Mouse (Mus musculus) lung, adult 2 months (tissue): ENCODE measurements around the gene Pgp.

Experiments
- CTCF ChIP-seq: fragments of 200-500 bp; IDR thresholded peaks from 2 replicates; pipeline ENCODE4 v1.5.1; 2011; ENCODE audit warnings: mild to moderate bottlenecking, low read length, control low read depth; ENCODE audit not compliant: insufficient read depth
- POLR2A ChIP-seq: fragments of 200-500 bp; IDR thresholded peaks from 2 replicates; pipeline ENCODE4 v1.6.1; 2011; ENCODE audit warnings: low read depth, mild to moderate bottlenecking, control low read depth, low read length, borderline replicate concordance; ENCODE audit errors: extremely low read depth

GRCm38 (mm10) chr17:24489265-24490030 lies 19.3 kb downstream of the Pgp start:
- TF ChIP-seq CTCF (no peak), POLR2A (no peak)
